Mouse (Mus musculus): Measurements from ENCODE around the gene Aox3. TPM values are rescaled to one million over a fixed set of nuclear protein-coding genes. Genes with fewer than 3 reads are reported as not detected.

Gene Aox3
- 1 to 10 TPM; 2.5 to 2.9 TPM for total RNA-seq (2021)
- long read RNA-seq, experiment 1, result 0 reads
- long read RNA-seq, experiment 2, full-length matches to known transcripts, result 1 of 2 reads
- long read RNA-seq, experiment 2, partial matches to known transcripts, result 1 of 2 reads
- long read RNA-seq, experiment 2, other reads (novel, unspliced or antisense), result 0 of 2 reads

- peak; percentile 84 for TF ChIP-seq CTCF (conservative IDR thresholded peaks at IDR 0.05)
- DNase-seq (ENCODE audit: low spot score in 2 of 2), result peak; percentile 78 to 80
- H3K4me3 ChIP-seq, result peak within 1 kb of the TSS; percentile 19; the same call in 1 of the 2 replicates
- no peak within 1 kb of the TSS for H3K27ac ChIP-seq
These were observed at the start of gene Aox3 for GRCm38 (mm10) chr1:58112880-58113279. Gene Aox3 (plus strand): TSS chr1:58113130.

GRCm38 (mm10) chr1:58065151-58065550, 47.8 kb upstream of the Aox3 start:
- DNase-seq (ENCODE audit: low spot score in 2 of 2), result no peak
- H3K4me3 ChIP-seq, result no peak overlapping the region
- H3K27ac ChIP-seq, result no peak overlapping the region
- TF ChIP-seq CTCF (conservative IDR thresholded peaks at IDR 0.05), result no peak

- no peak overlapping the region for H3K4me3 ChIP-seq
- no peak for DNase-seq (ENCODE audit: low spot score in 2 of 2)
- no peak overlapping the region for H3K27ac ChIP-seq
- TF ChIP-seq CTCF (conservative IDR thresholded peaks at IDR 0.05), result no peak
These were observed 47.3 kb upstream of the Aox3 start for GRCm38 (mm10) chr1:58065606-58066005.

GRCm38 (mm10) chr1:58069181-58069580, 43.7 kb upstream of the Aox3 start:
- no peak overlapping the region for H3K4me3 ChIP-seq
- no peak overlapping the region for H3K27ac ChIP-seq
- TF ChIP-seq CTCF (conservative IDR thresholded peaks at IDR 0.05), result no peak
- no peak for DNase-seq (ENCODE audit: low spot score in 2 of 2)

GRCm38 (mm10) chr1:58070091-58070490, 42.8 kb upstream of the Aox3 start:
- no peak for TF ChIP-seq CTCF (conservative IDR thresholded peaks at IDR 0.05)
- no peak overlapping the region for H3K27ac ChIP-seq
- peak in 1 of 2 experiments; percentile 26 for DNase-seq (ENCODE audit: low spot score in 2 of 2)
- no peak overlapping the region for H3K4me3 ChIP-seq

GRCm38 (mm10) chr1:58071006-58071405, 41.9 kb upstream of the Aox3 start:
- H3K27ac ChIP-seq, result no peak overlapping the region
- TF ChIP-seq CTCF (conservative IDR thresholded peaks at IDR 0.05), result no peak
- no peak overlapping the region for H3K4me3 ChIP-seq
- no peak for DNase-seq (ENCODE audit: low spot score in 2 of 2)

- no peak for DNase-seq (ENCODE audit: low spot score in 2 of 2)
- no peak overlapping the region for H3K4me3 ChIP-seq
- no peak overlapping the region for H3K27ac ChIP-seq
- no peak for TF ChIP-seq CTCF (conservative IDR thresholded peaks at IDR 0.05)
These were observed 41.4 kb upstream of the Aox3 start for GRCm38 (mm10) chr1:58071509-58071908.

GRCm38 (mm10) chr1:58072416-58072815, 40.5 kb upstream of the Aox3 start:
- no peak for TF ChIP-seq CTCF (conservative IDR thresholded peaks at IDR 0.05)
- no peak overlapping the region for H3K4me3 ChIP-seq
- no peak overlapping the region for H3K27ac ChIP-seq
- DNase-seq (ENCODE audit: low spot score in 2 of 2), result no peak

- no peak for DNase-seq (ENCODE audit: low spot score in 2 of 2)
- no peak overlapping the region for H3K27ac ChIP-seq
- TF ChIP-seq CTCF (conservative IDR thresholded peaks at IDR 0.05), result no peak
- no peak overlapping the region for H3K4me3 ChIP-seq
These were observed 39.8 kb upstream of the Aox3 start for GRCm38 (mm10) chr1:58072991-58073730.

GRCm38 (mm10) chr1:58074266-58074665, 38.7 kb upstream of the Aox3 start:
- DNase-seq (ENCODE audit: low spot score in 2 of 2), result no peak
- no peak for TF ChIP-seq CTCF (conservative IDR thresholded peaks at IDR 0.05)

GRCm38 (mm10) chr1:58077882-58078281, 35.0 kb upstream of the Aox3 start:
- no peak overlapping the region for H3K4me3 ChIP-seq
- no peak overlapping the region for H3K27ac ChIP-seq
- no peak for TF ChIP-seq CTCF (conservative IDR thresholded peaks at IDR 0.05)
- no peak for DNase-seq (ENCODE audit: low spot score in 2 of 2)

More at GRCm38 (mm10) chr1:58074266-58074665, 38.7 kb upstream of the Aox3 start:
- H3K27ac ChIP-seq, result no peak overlapping the region
- no peak overlapping the region for H3K4me3 ChIP-seq

- no peak for TF ChIP-seq CTCF (conservative IDR thresholded peaks at IDR 0.05)
- no peak overlapping the region for H3K4me3 ChIP-seq
- no peak for DNase-seq (ENCODE audit: low spot score in 2 of 2)
- H3K27ac ChIP-seq, result no peak overlapping the region
These were observed 34.5 kb upstream of the Aox3 start for GRCm38 (mm10) chr1:58078390-58078789.

GRCm38 (mm10) chr1:58079689-58080088, 33.2 kb upstream of the Aox3 start:
- DNase-seq (ENCODE audit: low spot score in 2 of 2), result no peak
- peak; percentile 57 for TF ChIP-seq CTCF (conservative IDR thresholded peaks at IDR 0.05)
- Histone ChIP-seq H3K27ac (no peak overlapping the region), H3K4me3 (no peak overlapping the region)

GRCm38 (mm10) chr1:58080446-58080845, 32.5 kb upstream of the Aox3 start:
- Histone ChIP-seq H3K4me3 (no peak overlapping the region), H3K27ac (no peak overlapping the region)
- no peak for DNase-seq (ENCODE audit: low spot score in 2 of 2)
- TF ChIP-seq CTCF (conservative IDR thresholded peaks at IDR 0.05), result no peak

All from layer of hippocampus, adult 2 months (tissue).